Mouse (Mus musculus) myocyte (in vitro differentiated cells): ENCODE data around the gene Rbfox1.

Experiments used
- E2F4 ChIP-seq: IDR thresholded peaks from one replicate; pipeline ENCODE4 v1.6.1; 2011; ENCODE audit warnings: mild to moderate bottlenecking, control low read depth, moderate library complexity; ENCODE audit not compliant: insufficient read depth
- MAX ChIP-seq: IDR thresholded peaks from one replicate; pipeline ENCODE4 v1.6.1; 2011; ENCODE audit warnings: low read depth, mild to moderate bottlenecking, control low read depth
- POLR2A ChIP-seq: IDR thresholded peaks from one replicate; pipeline ENCODE4 v1.6.1; 2011; ENCODE audit warnings: low read depth, mild to moderate bottlenecking, control low read depth, moderate library complexity; ENCODE audit not compliant: insufficient read length
- USF1 ChIP-seq: IDR thresholded peaks from one replicate; pipeline ENCODE4 v1.6.1; 2011; ENCODE audit warnings: low read depth, mild to moderate bottlenecking, control low read depth, moderate library complexity

- TF ChIP-seq USF1 = no peak
- no peak for TF ChIP-seq POLR2A
- no peak for TF ChIP-seq E2F4
- TF ChIP-seq MAX = no peak
These were observed 536.5 kb downstream of the Rbfox1 start for GRCm38 (mm10) chr16:6421623-6422145.
